Mouse (Mus musculus) heart, postnatal 14 days (tissue): ENCODE results near the gene Trappc2l. TPM values are rescaled to one million over a fixed set of nuclear protein-coding genes. Genes with fewer than 3 reads are reported as not detected.
"Not testable (repeated sequence)": the region's sequence is repeated elsewhere in the genome, so short reads cannot be mapped to it uniquely, and the experiment has no call there.

ENCODE experiments used
- DNase-seq, 2 experiments: peaks; one replicate each; pipeline ENCODE4 v3.0.0; 2021 to 2022
- intact Hi-C: fragments of 180-260 bp; cut with DNase I; formaldehyde crosslinking; loops from one replicate; pipeline ENCODE4 v1.15.1; 2025
- long read RNA-seq, 2 experiments: library from polyadenylated mRNA; stranded (forward); transcript quantifications; one replicate each; pipeline ENCODE4 v2.0.0; 2021
- total RNA-seq, 2 experiments: library from RNA; stranded (reverse); gene quantifications; 2 replicates each; pipeline ENCODE4 v1.2.3; 2021

The Trappc2l gene
- total RNA-seq: 10 to 100 TPM; 45.9 to 57.2 TPM
- long read RNA-seq, experiment 1, transcript Trappc2l-201 (5 exons, 1,659 nt): major isoform, 38 of 41 reads
- long read RNA-seq, experiment 1, partial matches to known transcripts: 1 of 41 reads
- long read RNA-seq, experiment 1, other reads (novel, unspliced or antisense): 1 of 41 reads
- long read RNA-seq, experiment 2, transcript Trappc2l-201 (5 exons, 1,659 nt): major isoform, 33 of 36 reads
- long read RNA-seq, experiment 2, partial matches to known transcripts: 1 of 36 reads
- long read RNA-seq, experiment 2, other reads (novel, unspliced or antisense): 1 of 36 reads

GRCm38 (mm10) chr8:122611295-122612133 is at the start of gene Trappc2l, which contains the start of gene Galns:
Trappc2l (plus strand) TSS chr8:122611640.
Galns (minus strand) TSS chr8:122611463.
- intact Hi-C loops: loop anchor here (2.0 to 10.0 kb wide), 2 partner anchors 111 to 593 kb away; no protein-coding TSS in a partner anchor
- peak; percentile 93 to 96 for DNase-seq

DNA sequence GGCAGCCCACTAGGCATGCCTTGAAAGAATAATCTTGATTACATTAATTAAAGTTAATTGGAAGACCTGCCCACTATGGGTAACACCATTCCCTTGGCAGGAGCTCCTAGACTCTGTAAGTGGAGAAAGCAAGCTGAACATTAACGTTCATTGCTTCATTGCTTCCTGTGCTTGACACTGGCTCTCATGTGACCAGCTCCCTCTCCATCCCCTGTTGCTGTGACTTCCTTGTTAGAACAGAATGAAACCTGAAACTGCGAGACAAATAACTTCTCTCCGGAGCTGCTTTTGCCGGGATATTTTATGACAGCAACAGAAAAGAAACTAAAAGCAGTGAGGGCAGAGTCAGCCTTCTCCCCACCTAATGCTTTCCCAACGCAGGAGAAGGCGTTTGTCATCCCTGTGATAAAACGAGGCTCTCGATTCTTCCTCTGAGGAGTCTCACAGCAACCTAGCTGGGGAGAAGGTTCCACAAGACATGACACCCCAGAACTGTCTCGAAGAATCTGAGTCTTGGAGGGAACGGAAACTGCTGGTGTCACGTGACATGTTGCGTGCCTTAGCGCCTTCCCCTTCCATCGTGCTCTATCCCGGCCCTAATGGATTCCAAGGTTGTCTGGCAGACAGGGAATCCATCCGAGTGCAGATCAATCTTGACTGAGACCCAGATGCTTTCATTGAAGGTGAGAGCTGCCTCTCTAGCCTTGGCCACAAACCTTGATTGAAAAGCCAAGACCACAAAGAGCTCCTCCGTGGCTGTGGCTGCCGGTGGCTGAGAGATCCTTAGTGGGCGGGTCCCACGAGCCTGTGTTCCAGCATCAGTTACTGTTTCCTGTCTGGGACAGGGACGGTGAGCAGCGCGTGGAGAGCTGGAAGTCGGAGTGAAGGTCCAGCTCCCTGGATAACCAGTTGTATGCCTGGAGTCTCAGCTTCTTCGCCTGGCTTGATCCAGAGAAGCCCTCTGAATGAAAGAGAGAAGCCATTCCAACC is 46.8 kb upstream of the Trappc2l start:
- no peak for DNase-seq
- intact Hi-C loops: no loop called here

DNA sequence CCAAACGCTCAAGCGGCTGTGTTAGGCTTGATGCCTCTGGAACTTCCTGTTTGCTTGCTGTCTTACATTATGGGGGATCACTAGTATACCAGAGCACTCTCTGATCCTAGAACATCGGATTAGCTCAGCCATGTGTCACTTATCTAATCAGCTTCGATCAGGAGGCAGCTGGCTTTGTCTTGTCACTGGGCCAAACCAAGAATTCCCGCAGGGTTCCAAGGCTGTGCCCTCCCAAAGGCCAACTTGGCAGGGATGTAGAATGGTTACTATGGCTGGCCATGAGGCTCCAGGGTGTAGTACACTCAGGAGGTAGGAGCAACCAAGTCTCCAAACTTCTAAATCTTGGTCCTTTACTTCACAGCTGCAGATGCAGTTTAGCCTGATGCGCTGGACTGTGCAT is 44.7 kb upstream of the Trappc2l start:
- DNase-seq: no peak
- intact Hi-C loops: no loop called here

GRCm38 (mm10) chr8:122567361-122568108 is 43.9 kb upstream of the Trappc2l start, which contains the start of gene Cdt1:
Cdt1 (plus strand) TSS chr8:122568015.
- intact Hi-C loops: no loop called here
- peak; percentile 96 for DNase-seq

GRCm38 (mm10) chr8:122568109-122568504 is 43.3 kb upstream of the Trappc2l start:
- DNase-seq: no peak
- intact Hi-C loops: no loop called here

- no peak for DNase-seq
- intact Hi-C loops: no loop called here
Measured at GRCm38 (mm10) chr8:122568881-122569309, 42.5 kb upstream of the Trappc2l start.

DNA sequence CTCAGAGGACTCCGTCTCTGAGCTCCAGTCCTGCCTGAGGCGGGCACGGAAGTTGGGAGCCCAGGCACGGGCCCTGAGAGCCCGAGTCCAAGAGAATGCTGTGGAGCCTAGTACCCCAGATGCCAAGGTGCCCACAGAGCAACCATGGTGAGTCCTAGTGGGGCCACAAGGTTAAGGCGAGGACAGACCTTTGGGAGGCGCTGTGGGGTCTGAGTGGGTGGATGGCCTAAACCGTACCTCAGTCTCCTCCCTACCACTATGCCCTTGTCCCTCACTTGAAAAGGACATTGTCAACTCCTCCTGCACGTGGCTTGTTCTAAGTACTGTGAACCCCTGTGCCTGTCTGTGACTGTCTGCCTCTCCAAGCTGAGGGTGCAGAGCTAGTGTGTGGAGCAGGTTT is 42.1 kb upstream of the Trappc2l start:
- no peak for DNase-seq
- intact Hi-C loops: no loop called here

DNA sequence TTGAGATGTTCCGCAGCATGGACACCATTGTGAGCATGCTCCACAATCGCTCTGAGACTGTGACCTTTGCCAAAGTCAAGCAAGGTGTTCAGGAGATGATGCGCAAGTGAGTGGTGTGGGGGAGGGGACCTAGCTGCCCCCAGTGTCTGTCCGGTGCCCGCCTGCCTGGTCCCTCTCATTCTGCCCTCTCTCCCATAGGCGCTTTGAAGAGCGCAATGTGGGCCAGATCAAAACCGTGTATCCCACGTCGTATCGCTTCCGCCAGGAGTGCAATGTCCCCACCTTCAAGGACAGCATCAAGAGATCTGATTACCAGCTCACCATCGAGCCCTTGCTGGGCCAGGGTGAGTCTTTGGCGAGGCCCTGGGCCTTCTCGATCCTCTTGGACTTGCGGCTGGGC is 41.4 kb upstream of the Trappc2l start:
- intact Hi-C loops: no loop called here

DNA sequence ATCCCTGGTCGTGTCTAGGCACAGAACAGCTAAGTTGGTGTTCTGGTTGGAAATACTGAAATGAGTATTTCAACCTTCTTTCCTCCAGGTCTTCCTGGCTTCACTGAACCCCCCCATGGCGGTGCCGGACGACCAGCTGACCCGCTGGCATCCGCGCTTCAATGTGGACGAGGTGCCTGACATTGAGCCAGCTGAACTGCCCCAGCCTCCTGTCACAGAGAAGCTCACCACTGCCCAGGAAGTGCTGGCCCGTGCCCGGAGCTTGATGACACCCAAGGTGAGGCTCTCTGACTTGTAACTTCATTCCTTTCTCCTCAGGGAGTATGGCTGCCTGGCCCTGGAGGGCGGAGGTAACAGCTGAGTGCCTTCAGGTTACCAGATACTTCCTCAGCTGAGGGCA is 40.3 kb upstream of the Trappc2l start:
- intact Hi-C loops: no loop called here
- no peak for DNase-seq

More for the DNA sequence above, 41.4 kb upstream of the Trappc2l start:
- DNase-seq: no peak

DNA sequence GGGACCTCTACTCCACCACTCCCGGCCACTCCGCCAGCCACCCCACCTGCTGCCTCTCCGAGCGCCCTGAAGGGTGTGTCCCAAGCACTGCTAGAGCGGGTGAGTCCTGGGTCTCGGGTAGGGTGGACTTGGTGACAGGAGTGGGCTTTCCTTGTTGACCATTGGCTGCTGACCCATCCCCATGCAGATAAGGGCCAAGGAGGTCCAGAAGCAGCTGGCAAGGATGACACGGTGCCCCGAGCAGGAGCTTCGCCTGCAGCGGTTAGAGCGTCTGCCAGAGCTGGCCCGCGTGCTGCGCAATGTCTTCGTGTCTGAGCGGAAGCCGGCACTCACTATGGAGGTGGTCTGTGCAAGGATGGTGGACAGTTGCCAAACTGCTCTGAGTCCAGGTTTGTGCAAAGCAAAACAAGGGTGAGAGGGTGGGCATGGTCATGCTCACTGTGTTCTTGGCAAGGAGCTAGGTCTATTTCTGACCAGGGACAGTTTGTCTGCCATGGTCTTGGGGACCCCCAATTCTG is 39.6 kb upstream of the Trappc2l start:
- no peak for DNase-seq
- intact Hi-C loops: no loop called here

GRCm38 (mm10) chr8:122572751-122573150 is 38.7 kb upstream of the Trappc2l start:
- DNase-seq: no peak
- intact Hi-C loops: no loop called here

- intact Hi-C loops, DNase-seq: not testable (repeated sequence)
Measured at GRCm38 (mm10) chr8:122573176-122573575, 38.3 kb upstream of the Trappc2l start.

DNA sequence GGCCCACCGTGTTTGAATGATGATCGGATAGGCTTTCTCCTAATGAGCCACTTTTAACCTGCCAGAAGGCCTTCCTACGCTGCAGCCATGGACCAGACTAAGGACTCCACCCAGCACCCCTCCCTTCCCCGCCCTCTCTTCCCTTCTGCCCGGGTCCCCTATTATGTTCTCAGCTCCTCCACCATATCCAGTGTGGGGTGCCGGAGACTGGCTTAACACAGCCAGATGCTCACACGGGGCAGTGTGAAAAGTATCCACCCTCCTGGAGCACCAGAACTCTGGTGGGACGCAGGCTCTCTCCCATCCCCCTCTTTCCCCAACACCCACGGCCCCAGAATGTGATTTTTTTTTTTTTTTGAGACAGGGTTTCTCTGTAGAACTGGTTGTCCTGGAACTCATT is 37.9 kb upstream of the Trappc2l start:
- intact Hi-C loops: no loop called here
- no peak for DNase-seq

- no peak for DNase-seq
- intact Hi-C loops: no loop called here
Measured at GRCm38 (mm10) chr8:122574264-122574663, 37.2 kb upstream of the Trappc2l start.

DNA sequence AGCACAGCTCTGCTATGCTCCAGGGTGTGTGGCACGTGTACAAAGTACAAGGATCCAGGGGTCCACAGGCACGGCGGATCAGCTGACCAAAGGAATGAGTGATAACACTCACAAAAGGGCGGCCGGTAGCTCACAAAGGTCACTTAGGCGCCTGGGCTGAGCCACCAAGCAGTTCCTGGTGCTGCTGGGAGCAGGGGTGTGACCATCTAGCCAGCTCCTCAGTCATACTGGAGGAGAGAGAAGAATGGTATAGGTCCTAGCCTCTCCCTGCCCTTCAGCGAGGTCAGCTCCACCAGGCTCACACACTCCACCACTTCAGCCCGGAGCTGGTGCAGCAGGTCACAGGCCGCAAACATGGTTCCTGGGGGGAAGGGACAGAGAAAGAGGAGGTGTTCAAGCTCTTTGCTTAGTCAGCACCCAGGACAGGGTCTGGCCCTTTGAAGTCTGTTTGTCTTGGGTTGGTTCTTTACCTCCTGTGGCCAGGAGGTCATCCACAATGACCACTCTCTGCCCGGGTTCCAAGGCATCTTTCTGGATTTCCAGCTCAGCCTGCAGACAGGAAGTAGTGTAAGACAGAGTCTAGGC is 36.7 kb upstream of the Trappc2l start:
- intact Hi-C loops: no loop called here
- no peak for DNase-seq

- intact Hi-C loops: no loop called here
- no peak for DNase-seq
Measured at GRCm38 (mm10) chr8:122575286-122575685, 36.2 kb upstream of the Trappc2l start.

- DNase-seq: no peak
Measured at GRCm38 (mm10) chr8:122575735-122576647, 35.4 kb upstream of the Trappc2l start.

DNA sequence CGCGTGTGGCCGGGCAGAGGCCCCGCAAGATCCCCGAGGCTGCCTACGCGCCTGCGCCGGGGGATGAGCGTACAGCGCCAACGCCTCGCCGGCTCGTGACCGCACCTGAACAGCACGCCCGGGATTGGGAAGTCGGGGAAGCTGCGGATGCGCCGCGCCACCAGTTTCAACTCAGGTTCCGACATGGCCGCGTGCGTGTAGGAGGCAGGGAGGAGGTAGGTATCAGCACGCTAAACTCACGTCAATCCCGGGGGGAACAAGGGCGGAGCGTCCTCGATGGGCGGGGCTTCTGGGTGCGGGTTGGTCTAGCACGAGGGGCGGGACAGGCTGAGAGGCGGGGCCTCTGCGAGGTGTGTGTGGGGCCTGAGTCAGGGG is 34.8 kb upstream of the Trappc2l start, which contains the start of gene Aprt:
Gene Aprt (minus strand): TSS at position 262 of the 375 bp plus-strand sequence.
- DNase-seq: peak; percentile 87 to 91
- intact Hi-C loops: no loop called here

More at GRCm38 (mm10) chr8:122575735-122576647, 35.4 kb upstream of the Trappc2l start:
- intact Hi-C loops: no loop called here
